Mouse (Mus musculus) embryonic facial prominence, embryonic 12.5 days (tissue): ENCODE data around the gene Ints7. TPM values are rescaled to one million over a fixed set of nuclear protein-coding genes. Genes with fewer than 3 reads are reported as not detected.

ENCODE experiments used
- ATAC-seq: fragments of 200-750 bp; cut with Nextera tagmentation; 2 replicates; pipeline ENCODE4 v1.8.0; 2017; ENCODE audit not compliant: insufficient number of reproducible peaks, insufficient read depth, low FRiP score, low TSS enrichment
- H3K27ac ChIP-seq: fragments of 300-500 bp; sonication (generic); 2 replicates; pipeline ENCODE4 v1.5.1; 2016; ENCODE audit warnings: mild to moderate bottlenecking
- H3K27me3 ChIP-seq: fragments of 300-500 bp; sonication (generic); 2 replicates; pipeline ENCODE4 v1.6.1; 2016; ENCODE audit warnings: mild to moderate bottlenecking, moderate library complexity
- H3K36me3 ChIP-seq: fragments of 300-500 bp; sonication (generic); 2 replicates; pipeline ENCODE4 v1.6.1; 2016; ENCODE audit warnings: mild to moderate bottlenecking
- H3K4me1 ChIP-seq: fragments of 300-500 bp; sonication (generic); 2 replicates; pipeline ENCODE4 v1.6.1; 2016
- H3K4me2 ChIP-seq: fragments of 300-500 bp; sonication (generic); replicated peaks from 2 replicates; pipeline ENCODE4 v1.6.1; 2016; ENCODE audit warnings: mild to moderate bottlenecking, moderate library complexity
- H3K4me3 ChIP-seq: fragments of 300-500 bp; sonication (generic); 2 replicates; pipeline ENCODE4 v1.5.1; 2016; ENCODE audit warnings: mild to moderate bottlenecking
- H3K9ac ChIP-seq: fragments of 300-500 bp; sonication (generic); 2 replicates; pipeline ENCODE4 v1.6.1; 2016; ENCODE audit warnings: mild to moderate bottlenecking, moderate library complexity
- H3K9me3 ChIP-seq: fragments of 300-500 bp; sonication (generic); 2 replicates; pipeline ENCODE4 v1.6.1; 2016; ENCODE audit warnings: mild to moderate bottlenecking, moderate library complexity
- WGBS: fragments of 180-500 bp; shearing (Covaris S2); methylation state at CpG from one replicate; pipeline ENCODE4 v1.1.7; 2016; 5-methylcytosine and 5-hydroxymethylcytosine counted together
- polyA plus RNA-seq: library from polyadenylated mRNA; unstranded; fragments of >200 nt; fragmentation: Nextera tagmentation; extraction: Ambion mirVana; gene quantifications from 2 replicates; pipeline ENCODE4 v1.2.1, GENCODE M21; 2016

The Ints7 gene
- polyA plus RNA-seq, 1 experiment from 2014 or later, result 75.2 TPM

- Histone ChIP-seq H3K9ac (no peak overlapping the region), H3K9me3 (no peaks in the 10 kb centered on the region), H3K4me2 (no peak overlapping the region), H3K4me3 (no peak overlapping the region), H3K36me3 (peaks cover 89% of the 10 kb centered on the region), H3K27ac (no peak overlapping the region), H3K4me1 (no peaks in the 10 kb centered on the region), H3K27me3 (no peaks in the 10 kb centered on the region)
- 92% methylated on average over 8 of the region's 8 CpGs for WGBS
- ATAC-seq, result no peak
Observed at GRCm38 (mm10) chr1:191616245-191616644, 40.8 kb downstream of the Ints7 start.

DNA sequence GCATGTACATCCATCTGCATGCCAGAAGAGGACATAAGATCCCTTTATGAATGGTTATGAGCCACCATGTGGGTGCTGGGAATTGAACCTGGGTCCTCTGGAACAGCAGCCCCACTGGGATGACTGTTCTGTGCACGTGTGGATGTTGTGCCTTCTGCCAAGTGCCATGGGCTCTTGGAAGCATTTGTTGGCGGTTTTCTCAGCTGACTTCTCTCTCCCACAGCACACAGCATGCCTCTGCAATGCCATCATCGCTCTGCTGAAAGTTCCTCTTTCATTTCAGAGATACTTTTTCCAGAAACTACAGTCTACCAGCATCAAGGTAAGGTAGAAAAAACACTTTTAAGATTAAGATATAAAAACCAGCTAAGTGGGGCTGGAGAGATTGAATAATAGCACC is 42.2 kb downstream of the Ints7 start:
- H3K4me1 ChIP-seq, result no peaks in the 10 kb centered on the region
- H3K9ac ChIP-seq, result no peak overlapping the region
- no peaks in the 10 kb centered on the region for H3K27me3 ChIP-seq
- H3K27ac ChIP-seq, result no peak overlapping the region
- H3K4me3 ChIP-seq, result no peak overlapping the region
- H3K36me3 ChIP-seq, result peaks cover 90% of the 10 kb centered on the region
- no peaks in the 10 kb centered on the region for H3K9me3 ChIP-seq
- 92% methylated on average over 3 of the region's 3 CpGs for WGBS
- H3K4me2 ChIP-seq, result no peak overlapping the region
- ATAC-seq, result no peak

DNA sequence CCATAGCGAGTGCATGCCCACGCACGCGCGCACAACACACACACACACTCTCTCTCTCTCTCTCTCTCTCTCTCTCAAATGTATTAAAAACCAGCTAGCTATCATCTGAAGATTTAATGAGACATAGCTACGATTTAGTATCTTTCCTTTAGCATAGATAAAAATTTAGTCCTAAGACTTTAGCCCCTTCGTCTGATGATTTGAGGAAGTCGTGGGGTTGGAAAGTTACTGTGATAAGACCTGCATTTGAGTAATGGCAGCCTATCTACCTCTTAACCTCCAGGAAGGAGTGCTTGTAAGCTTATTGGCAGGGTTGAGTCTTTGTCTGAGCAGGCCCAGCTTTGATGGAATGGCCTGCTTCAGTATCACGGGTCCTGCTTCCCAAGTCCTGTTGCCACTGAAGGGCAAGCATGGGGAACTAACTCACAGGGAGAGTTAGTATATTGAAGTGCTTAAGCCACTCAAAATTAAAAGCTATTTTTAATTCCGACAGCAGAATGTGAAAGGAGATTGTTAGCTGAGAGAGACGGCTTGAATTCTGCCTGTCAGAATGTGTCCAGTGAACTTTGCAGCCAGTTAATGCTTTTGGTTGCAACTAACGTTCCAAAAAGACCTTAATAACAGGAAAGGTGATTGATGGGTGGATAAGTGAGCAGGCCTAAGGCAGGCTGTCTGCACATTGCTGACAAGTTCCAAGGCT is 42.8 kb downstream of the Ints7 start:
- Histone ChIP-seq H3K27ac (no peak overlapping the region), H3K36me3 (peaks cover 87% of the 10 kb centered on the region), H3K9ac (no peak overlapping the region), H3K4me3 (no peak overlapping the region), H3K4me2 (no peak overlapping the region), H3K4me1 (no peaks in the 10 kb centered on the region), H3K9me3 (no peaks in the 10 kb centered on the region), H3K27me3 (no peaks in the 10 kb centered on the region)
- no peak for ATAC-seq
- WGBS, result 93% methylated on average over 12 of the region's 12 CpGs

DNA sequence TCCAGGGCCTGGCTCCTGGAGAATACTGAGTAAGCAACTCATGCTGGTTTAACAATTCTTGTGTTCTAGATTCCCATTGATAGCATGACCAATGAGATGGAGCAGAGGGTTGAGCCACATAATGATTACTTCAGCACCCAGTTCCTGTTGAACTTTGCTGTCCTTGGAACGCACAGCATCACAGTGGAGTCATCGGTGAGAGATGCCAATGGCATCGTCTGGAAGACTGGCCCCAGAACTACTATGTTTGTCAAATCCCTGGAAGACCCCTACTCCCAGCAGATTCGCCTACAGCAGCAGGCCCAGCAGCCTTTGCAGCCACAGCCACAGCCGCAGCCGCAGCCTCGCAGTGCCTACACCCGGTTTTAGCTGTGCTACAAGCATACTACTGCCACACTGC is 45.7 kb downstream of the Ints7 start:
- 95% methylated on average over 8 of the region's 8 CpGs for WGBS
- H3K9me3 ChIP-seq, result no peaks in the 10 kb centered on the region
- no peaks in the 10 kb centered on the region for H3K27me3 ChIP-seq
- no peak overlapping the region for H3K9ac ChIP-seq
- no peak for ATAC-seq
- H3K4me1 ChIP-seq, result no peaks in the 10 kb centered on the region
- peaks cover 64% of the 10 kb centered on the region for H3K36me3 ChIP-seq
- H3K4me3 ChIP-seq, result no peak overlapping the region
- no peak overlapping the region for H3K4me2 ChIP-seq
- H3K27ac ChIP-seq, result no peak overlapping the region

DNA sequence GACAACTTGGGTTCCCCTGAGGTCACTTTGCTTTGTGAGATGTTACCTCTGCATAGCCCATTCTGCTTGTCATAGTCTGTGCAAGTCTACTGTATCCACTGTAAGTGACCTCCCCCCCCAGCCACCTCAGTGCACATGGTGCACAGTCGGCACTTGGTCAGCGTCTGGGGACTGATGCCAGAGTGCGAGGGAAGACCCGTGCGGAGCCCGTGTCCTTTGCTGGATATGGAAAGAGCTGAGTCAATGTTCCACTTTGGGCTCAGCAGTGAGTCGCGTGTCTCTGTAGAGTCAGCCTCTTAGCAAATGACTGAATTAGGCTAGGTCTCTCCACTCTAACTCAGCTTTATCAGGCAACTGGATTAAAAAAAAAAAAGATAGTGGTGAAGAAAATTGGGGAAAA is 47.4 kb downstream of the Ints7 start:
- H3K9me3 ChIP-seq, result no peaks in the 10 kb centered on the region
- peaks cover 47% of the 10 kb centered on the region for H3K36me3 ChIP-seq
- H3K4me3 ChIP-seq, result no peak overlapping the region
- no peak for ATAC-seq
- H3K27ac ChIP-seq, result no peak overlapping the region
- H3K4me1 ChIP-seq, result no peaks in the 10 kb centered on the region
- 93% methylated on average over 8 of the region's 8 CpGs for WGBS
- no peaks in the 10 kb centered on the region for H3K27me3 ChIP-seq
- no peak overlapping the region for H3K4me2 ChIP-seq
- H3K9ac ChIP-seq, result no peak overlapping the region

DNA sequence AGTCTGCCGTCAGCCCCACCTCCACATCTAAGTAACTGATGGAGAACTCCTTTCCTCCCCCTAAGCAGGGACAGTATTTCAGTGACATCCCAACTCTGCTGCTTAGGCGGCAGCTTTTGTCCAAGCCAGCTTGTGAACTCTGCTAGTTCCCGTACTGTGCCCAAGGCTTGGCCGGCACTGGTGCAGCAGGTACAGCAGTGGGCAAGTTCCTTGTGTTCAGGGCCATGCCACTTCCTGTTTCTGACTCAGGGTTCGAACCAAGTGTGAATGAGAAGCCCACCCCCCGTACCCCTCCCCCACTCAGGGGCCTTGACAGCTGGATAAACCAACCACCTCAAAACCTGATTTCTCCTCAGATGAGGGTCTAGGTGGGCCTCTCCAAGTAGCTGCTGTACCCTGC is 49.1 kb downstream of the Ints7 start:
- no peaks in the 10 kb centered on the region for H3K9me3 ChIP-seq
- 0 out of 2 replicates have a peak, but pooled peaks have one; percentile 30 for ATAC-seq
- no peak overlapping the region for H3K9ac ChIP-seq
- H3K4me3 ChIP-seq, result no peak overlapping the region
- no peak overlapping the region for H3K4me2 ChIP-seq
- no peaks in the 10 kb centered on the region for H3K4me1 ChIP-seq
- 65% methylated on average over 6 of the region's 6 CpGs for WGBS
- H3K27ac ChIP-seq, result no peak overlapping the region
- H3K36me3 ChIP-seq, result peaks cover 31% of the 10 kb centered on the region
- H3K27me3 ChIP-seq, result no peaks in the 10 kb centered on the region

GRCm38 (mm10) chr1:191625026-191625425 is 49.6 kb downstream of the Ints7 start:
- 68% methylated on average over 6 of the region's 6 CpGs for WGBS
- Histone ChIP-seq H3K4me1 (no peaks in the 10 kb centered on the region), H3K9ac (no peak overlapping the region), H3K27me3 (no peaks in the 10 kb centered on the region), H3K9me3 (no peaks in the 10 kb centered on the region), H3K27ac (no peak overlapping the region), H3K4me3 (no peak overlapping the region), H3K4me2 (no peak overlapping the region), H3K36me3 (peaks cover 26% of the 10 kb centered on the region)
- no peak for ATAC-seq

DNA sequence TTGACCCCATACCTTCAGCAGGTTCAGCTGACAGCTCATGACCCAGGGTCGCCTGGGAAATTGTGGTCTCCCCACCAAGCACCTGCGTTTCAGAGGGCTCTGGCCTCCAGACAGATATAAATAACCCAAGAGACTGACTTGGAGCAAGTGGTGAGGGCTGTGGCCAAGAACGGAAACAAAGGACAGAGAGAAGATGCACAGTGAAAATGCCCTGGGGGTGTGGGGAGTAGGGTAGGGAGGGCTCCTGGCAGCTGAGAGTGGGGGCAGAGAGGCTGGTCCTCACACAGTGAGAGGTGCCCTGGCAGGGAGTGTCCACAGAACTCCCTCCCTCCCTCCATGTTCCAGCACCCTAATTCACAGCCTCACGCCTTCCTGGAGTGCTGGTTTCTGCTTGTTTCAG is 50.2 kb downstream of the Ints7 start:
- H3K9me3 ChIP-seq, result no peaks in the 10 kb centered on the region
- no peak for ATAC-seq
- H3K36me3 ChIP-seq, result peaks cover 20% of the 10 kb centered on the region
- 45% methylated on average over 4 of the region's 4 CpGs for WGBS
- H3K27ac ChIP-seq, result no peak overlapping the region
- no peaks in the 10 kb centered on the region for H3K4me1 ChIP-seq
- H3K4me3 ChIP-seq, result no peak overlapping the region
- no peaks in the 10 kb centered on the region for H3K27me3 ChIP-seq
- no peak overlapping the region for H3K9ac ChIP-seq
- H3K4me2 ChIP-seq, result no peak overlapping the region

- Histone ChIP-seq H3K36me3 (no peaks in the 10 kb centered on the region), H3K4me3 (no peak overlapping the region), H3K4me1 (no peaks in the 10 kb centered on the region), H3K9me3 (no peaks in the 10 kb centered on the region), H3K4me2 (no peak overlapping the region), H3K27me3 (no peaks in the 10 kb centered on the region), H3K27ac (no peak overlapping the region), H3K9ac (no peak overlapping the region)
- no peak for ATAC-seq
- 75% methylated on average over 11 of the region's 11 CpGs for WGBS
Observed at GRCm38 (mm10) chr1:191628457-191629169, 53.2 kb downstream of the Ints7 start.

DNA sequence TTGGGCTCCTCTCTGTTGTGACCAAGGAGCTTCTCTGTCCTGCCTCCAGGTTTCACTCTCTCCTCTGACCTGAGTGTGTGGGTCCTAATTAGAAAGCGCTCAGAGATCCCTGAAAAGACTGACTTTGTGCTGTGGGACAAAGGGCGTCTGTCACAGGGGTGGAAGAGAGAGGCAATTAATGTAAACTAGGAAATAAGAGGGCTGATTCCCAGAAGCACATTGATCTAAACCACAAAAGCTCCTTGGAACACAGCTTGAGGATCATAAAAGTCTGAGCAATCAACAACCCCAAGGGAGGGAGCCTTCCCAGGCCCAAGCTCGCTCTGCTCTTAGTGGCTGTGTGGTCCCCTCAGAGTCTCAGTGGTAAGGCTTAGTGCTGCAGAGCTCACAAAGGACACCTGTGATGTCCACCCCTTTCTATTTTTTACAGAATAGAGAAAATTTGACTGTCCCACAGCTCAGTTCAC is 53.8 kb downstream of the Ints7 start:
- Histone ChIP-seq H3K27me3 (no peaks in the 10 kb centered on the region), H3K4me1 (no peaks in the 10 kb centered on the region), H3K36me3 (no peaks in the 10 kb centered on the region), H3K4me2 (no peak overlapping the region), H3K4me3 (no peak overlapping the region), H3K9ac (no peak overlapping the region), H3K27ac (no peak overlapping the region), H3K9me3 (no peaks in the 10 kb centered on the region)
- WGBS, result 50% methylated on average over 3 of the region's 3 CpGs
- no peak for ATAC-seq

- Histone ChIP-seq H3K9me3 (no peaks in the 10 kb centered on the region), H3K4me2 (no peak overlapping the region), H3K9ac (no peak overlapping the region), H3K36me3 (no peaks in the 10 kb centered on the region), H3K4me1 (no peaks in the 10 kb centered on the region), H3K27me3 (no peaks in the 10 kb centered on the region), H3K4me3 (no peak overlapping the region), H3K27ac (no peak overlapping the region)
- ATAC-seq, result no peak
- WGBS, result 78% methylated on average over 6 of the region's 6 CpGs
Observed at GRCm38 (mm10) chr1:191632511-191633095, 57.2 kb downstream of the Ints7 start.

DNA sequence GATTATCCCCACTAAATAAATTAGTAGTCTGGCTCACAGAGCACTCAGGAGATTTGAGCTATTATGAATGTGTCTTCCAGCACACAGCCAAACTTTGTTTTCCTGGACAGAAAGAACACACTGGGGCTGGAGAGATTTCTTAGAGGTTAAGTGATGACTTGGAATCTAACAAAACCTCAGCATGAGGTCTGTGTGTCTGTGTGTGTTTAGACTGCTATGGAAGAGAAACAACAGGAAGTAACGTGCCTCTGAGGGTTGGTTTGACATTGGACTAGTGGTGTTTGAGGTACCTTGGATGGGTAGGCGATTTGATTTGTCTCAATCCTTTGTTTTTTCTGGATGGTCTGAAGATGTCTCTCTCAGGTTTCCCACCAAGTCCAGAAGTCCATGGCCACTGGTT is 58.7 kb downstream of the Ints7 start:
- no peak overlapping the region for H3K4me3 ChIP-seq
- no peak for ATAC-seq
- WGBS, result 76% methylated on average over 2 of the region's 2 CpGs
- no peaks in the 10 kb centered on the region for H3K36me3 ChIP-seq
- no peak overlapping the region for H3K27ac ChIP-seq
- no peaks in the 10 kb centered on the region for H3K27me3 ChIP-seq
- H3K4me2 ChIP-seq, result no peak overlapping the region
- H3K4me1 ChIP-seq, result no peaks in the 10 kb centered on the region
- no peaks in the 10 kb centered on the region for H3K9me3 ChIP-seq
- no peak overlapping the region for H3K9ac ChIP-seq
